Mouse (Mus musculus) heart, postnatal 0 days (tissue): ENCODE results near the gene Rps3. TPM values are rescaled to one million over a fixed set of nuclear protein-coding genes. Genes with fewer than 3 reads are reported as not detected.

Experiments
- ATAC-seq: fragments of 200-750 bp; cut with Nextera tagmentation; 2 replicates; pipeline ENCODE4 v1.8.0; 2017; ENCODE audit warnings: low read depth, moderate number of reproducible peaks, moderate library complexity; ENCODE audit not compliant: insufficient read depth
- DNase-seq: peaks from one replicate; pipeline ENCODE4 v3.0.0-alpha.2; 2016; ENCODE audit warnings: low spot score
- H3K27ac ChIP-seq: fragments of 300-500 bp; sonication (generic); 2 replicates; pipeline ENCODE4 v1.5.1; 2014; ENCODE audit warnings: low read depth, mild to moderate bottlenecking
- H3K27me3 ChIP-seq: fragments of 300-500 bp; sonication (generic); 2 replicates; pipeline ENCODE4 v1.6.1; 2014; ENCODE audit warnings: low read length, mixed read lengths; ENCODE audit not compliant: control insufficient read depth, insufficient read depth
- H3K36me3 ChIP-seq: fragments of 300-500 bp; sonication (generic); replicated peaks from 2 replicates; pipeline ENCODE4 v1.6.1; 2014; ENCODE audit warnings: low read length, mixed read lengths; ENCODE audit not compliant: control insufficient read depth, insufficient read depth
- H3K4me1 ChIP-seq: fragments of 300-500 bp; sonication (generic); 2 replicates; pipeline ENCODE4 v1.6.1; 2014; ENCODE audit warnings: antibody characterized with exemption; ENCODE audit not compliant: control insufficient read depth, insufficient read depth
- H3K4me2 ChIP-seq: fragments of 300-500 bp; sonication (generic); 2 replicates; pipeline ENCODE4 v1.6.1; 2014; ENCODE audit warnings: low read depth, mild to moderate bottlenecking, low read length, moderate library complexity
- H3K4me3 ChIP-seq: fragments of 300-500 bp; sonication (generic); 2 replicates; pipeline ENCODE4 v1.5.1; 2014; ENCODE audit warnings: low read depth, low read length
- H3K9ac ChIP-seq: fragments of 300-500 bp; sonication (generic); replicated peaks from 2 replicates; pipeline ENCODE4 v1.6.1; 2014; ENCODE audit warnings: low read depth, low read length, mixed read lengths
- H3K9me3 ChIP-seq: fragments of 300-500 bp; sonication (generic); replicated peaks from 2 replicates; pipeline ENCODE4 v1.6.1; 2016; ENCODE audit warnings: low read length; ENCODE audit not compliant: control insufficient read depth
- CTCF ChIP-seq: IDR thresholded peaks from 2 replicates; pipeline ENCODE4 v1.5.1; 2016; ENCODE audit warnings: antibody characterized with exemption, control low read depth, low read depth
- EP300 ChIP-seq: IDR thresholded peaks from 2 replicates; pipeline ENCODE4 v1.6.1; 2016; ENCODE audit warnings: antibody characterized with exemption, low read depth
- WGBS: fragments of 180-500 bp; shearing (Covaris S2); extraction: QIAGEN DNeasy Blood & Tissue Kit; methylation state at CpG from one replicate; pipeline ENCODE4 v1.1.7; 2014; 5-methylcytosine and 5-hydroxymethylcytosine counted together
- polyA plus RNA-seq: library from polyadenylated mRNA; unstranded; fragments of >200 nt; fragmentation: Nextera tagmentation; extraction: Ambion mirVana; gene quantifications from 2 replicates; pipeline ENCODE4 v1.2.1, GENCODE M21; 2015
- total RNA-seq: library from RNA; depleted of rRNA; stranded (reverse); fragments of >200 nt; gene quantifications from 2 replicates; pipeline ENCODE4 v1.2.3, GENCODE M21; 2014; ENCODE audit warnings: low replicate concordance

Rps3 gene
- total and polyA plus RNA-seq, 2 experiments from 2014 or later = 439 to 804 TPM

DNA sequence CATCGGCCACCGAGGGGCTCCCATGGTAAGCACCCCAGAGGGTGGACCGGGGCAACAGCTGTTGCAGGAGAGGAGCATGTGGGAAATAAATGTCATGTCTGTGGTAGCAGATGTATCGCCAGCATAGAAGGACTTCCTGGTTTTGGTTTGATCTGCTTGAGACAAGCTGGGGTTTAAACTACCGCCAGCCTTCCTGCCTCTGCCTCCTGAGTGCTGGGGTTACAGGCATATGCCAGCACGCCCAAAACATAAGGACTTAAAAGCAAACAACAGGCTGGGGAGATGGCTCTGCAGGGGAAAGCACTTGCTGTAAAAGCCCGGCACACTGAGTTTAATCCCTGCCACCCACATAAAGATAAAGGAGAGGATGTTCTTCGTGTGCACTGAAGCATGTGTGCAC is 34.5 kb downstream of the Rps3 start:
- ATAC-seq (no peak), DNase-seq (no peak)
- TF ChIP-seq EP300 = no peak
- no peak for TF ChIP-seq CTCF
- H3K4me2 ChIP-seq = no peak overlapping the region
- H3K36me3 ChIP-seq = peaks cover 10% of the 10 kb centered on the region
- H3K9ac ChIP-seq = no peak overlapping the region
- no peaks in the 10 kb centered on the region for H3K9me3 ChIP-seq
- WGBS = 61% methylated on average over 8 of the region's 8 CpGs
- no peaks in the 10 kb centered on the region for H3K4me1 ChIP-seq
- H3K4me3 ChIP-seq = no peak overlapping the region
- H3K27ac ChIP-seq = no peak overlapping the region
- no peaks in the 10 kb centered on the region for H3K27me3 ChIP-seq

DNA sequence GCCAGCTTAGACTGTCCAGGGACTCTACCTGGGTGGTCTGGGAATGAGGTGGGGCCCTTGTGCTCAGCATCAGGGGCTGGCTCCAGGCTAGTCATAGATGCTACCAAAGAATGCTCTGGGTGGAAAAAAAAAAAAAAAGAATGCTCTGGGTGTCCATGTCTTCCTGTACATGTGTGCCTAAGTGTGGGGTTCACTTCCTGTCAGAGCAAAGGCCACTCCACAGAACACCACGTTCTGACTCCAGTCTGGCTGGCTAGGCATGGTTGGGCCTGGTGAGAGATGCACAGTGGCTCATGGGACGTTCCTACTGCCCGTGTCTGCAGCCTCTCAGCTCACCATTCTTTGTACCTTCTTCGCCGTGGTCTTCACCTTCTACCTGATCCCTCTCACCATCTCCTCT is 34.9 kb downstream of the Rps3 start:
- Histone ChIP-seq H3K4me2 (no peak overlapping the region), H3K9me3 (no peaks in the 10 kb centered on the region), H3K4me1 (no peaks in the 10 kb centered on the region), H3K27ac (no peak overlapping the region), H3K4me3 (no peak overlapping the region), H3K9ac (no peak overlapping the region), H3K36me3 (peaks cover 10% of the 10 kb centered on the region), H3K27me3 (no peaks in the 10 kb centered on the region)
- DNase-seq (no peak), ATAC-seq (no peak)
- TF ChIP-seq CTCF (no peak), EP300 (no peak)
- WGBS = 75% methylated on average over 5 of the region's 5 CpGs

DNA sequence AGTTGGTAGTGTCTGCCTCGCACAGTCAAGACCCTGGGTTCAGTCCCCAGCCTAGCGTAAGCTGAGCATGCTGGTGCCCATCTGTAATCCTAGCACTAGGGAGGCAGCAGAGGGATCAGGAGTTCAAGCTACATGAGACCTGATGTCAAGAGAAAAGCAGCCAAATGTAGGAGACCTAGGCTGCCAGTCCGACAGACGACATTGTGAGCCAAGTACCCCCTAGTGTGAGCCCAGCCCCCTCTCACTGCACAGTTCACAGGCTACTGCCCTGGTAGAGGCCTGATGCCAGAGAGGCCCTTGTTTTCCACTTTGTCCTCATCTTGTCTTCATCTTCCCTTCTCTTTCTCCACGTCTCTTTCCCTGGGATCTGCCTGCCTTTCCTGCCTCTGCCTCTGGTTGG is 36.2 kb downstream of the Rps3 start:
- Histone ChIP-seq H3K4me1 (peaks cover 5% of the 10 kb centered on the region), H3K9ac (no peak overlapping the region), H3K4me2 (no peak overlapping the region), H3K9me3 (no peaks in the 10 kb centered on the region), H3K27me3 (no peaks in the 10 kb centered on the region), H3K4me3 (no peak overlapping the region), H3K36me3 (peaks cover 10% of the 10 kb centered on the region), H3K27ac (no peak overlapping the region)
- no peak for DNase-seq
- WGBS = 74% methylated on average over 3 of the region's 5 CpGs
- ATAC-seq = no peak
- TF ChIP-seq CTCF (no peak), EP300 (no peak)

DNA sequence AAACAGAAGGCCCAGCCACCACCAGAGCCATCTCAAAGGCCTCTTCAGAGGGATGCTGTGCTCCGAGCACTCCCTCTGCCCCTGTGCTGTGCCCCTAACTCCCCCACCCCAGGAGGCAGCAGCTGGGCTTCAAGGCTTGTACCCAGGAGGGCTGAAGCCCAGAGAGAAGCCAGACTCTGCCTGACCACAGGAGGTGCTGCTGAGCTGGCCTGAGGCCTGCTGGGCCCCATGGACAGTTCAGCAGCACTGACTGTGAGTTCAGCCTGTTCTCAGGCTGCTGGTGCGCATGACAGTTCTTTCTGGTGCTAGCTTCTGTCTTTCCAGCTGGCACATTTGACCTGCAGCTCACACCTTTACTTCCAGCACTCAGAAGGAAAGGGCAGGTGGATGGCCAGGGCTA is 37.7 kb downstream of the Rps3 start:
- H3K27me3 ChIP-seq = no peaks in the 10 kb centered on the region
- no peak for TF ChIP-seq EP300
- TF ChIP-seq CTCF = peak; percentile 43
- peaks cover 10% of the 10 kb centered on the region for H3K36me3 ChIP-seq
- ATAC-seq (no peak), DNase-seq (no peak)
- 79% methylated on average over 2 of the region's 2 CpGs for WGBS
- no peak overlapping the region for H3K9ac ChIP-seq
- no peak overlapping the region for H3K4me2 ChIP-seq
- no peak overlapping the region for H3K4me3 ChIP-seq
- H3K9me3 ChIP-seq = no peaks in the 10 kb centered on the region
- no peak overlapping the region for H3K27ac ChIP-seq
- H3K4me1 ChIP-seq = peaks cover 19% of the 10 kb centered on the region

DNA sequence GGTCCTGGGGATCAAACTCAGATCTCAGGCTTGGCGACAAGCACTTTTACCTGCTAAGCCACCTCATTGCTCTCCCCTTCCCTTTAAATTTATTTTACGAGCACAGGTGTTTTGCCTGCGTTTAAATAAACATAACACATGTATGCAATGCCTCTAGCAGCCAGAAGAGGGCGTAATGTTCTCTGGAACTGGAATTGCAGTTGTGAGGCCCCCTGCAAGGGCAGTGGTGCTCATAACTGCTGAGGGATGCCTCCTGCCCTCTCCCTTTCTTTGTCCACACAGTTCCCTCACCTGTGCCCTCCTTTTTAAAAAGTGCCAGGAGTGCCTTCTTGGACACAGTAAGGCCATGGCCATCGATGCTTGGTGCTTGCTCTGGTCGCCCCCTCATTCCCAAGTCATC is 39.5 kb downstream of the Rps3 start:
- Histone ChIP-seq H3K9me3 (no peaks in the 10 kb centered on the region), H3K27me3 (no peaks in the 10 kb centered on the region), H3K27ac (no peak overlapping the region), H3K4me2 (no peak overlapping the region), H3K36me3 (peaks cover 8% of the 10 kb centered on the region), H3K9ac (no peak overlapping the region), H3K4me3 (no peak overlapping the region), H3K4me1 (peaks cover 23% of the 10 kb centered on the region)
- WGBS = 67% methylated on average over 6 of the region's 6 CpGs
- DNase-seq (no peak), ATAC-seq (no peak)
- peak; percentile 52 for TF ChIP-seq CTCF
- no peak for TF ChIP-seq EP300

DNA sequence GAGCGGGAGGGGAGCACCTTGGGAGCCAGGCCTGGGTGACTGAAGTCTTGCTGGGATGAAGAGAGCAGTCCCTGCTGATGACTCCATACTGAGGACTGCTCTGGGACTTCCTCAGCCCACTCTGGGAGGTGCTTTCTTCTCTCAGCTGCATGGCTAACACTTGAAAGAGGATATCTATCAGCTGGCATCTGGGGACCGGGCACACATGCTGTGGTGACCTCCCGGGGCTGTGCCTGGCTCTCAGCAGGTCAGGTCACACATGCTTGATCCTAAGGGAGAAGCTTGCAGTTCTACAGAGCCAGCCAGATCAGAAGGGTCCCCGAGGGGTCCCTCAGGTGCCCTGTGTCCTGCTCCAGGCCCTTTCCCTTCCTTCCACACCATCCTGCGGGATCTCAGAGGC is 40.4 kb downstream of the Rps3 start:
- no peaks in the 10 kb centered on the region for H3K9me3 ChIP-seq
- DNase-seq (no peak), ATAC-seq (no peak)
- no peaks in the 10 kb centered on the region for H3K27me3 ChIP-seq
- no peak overlapping the region for H3K4me2 ChIP-seq
- no peak overlapping the region for H3K4me3 ChIP-seq
- no peak overlapping the region; the same call in 1 of the 2 replicates for H3K9ac ChIP-seq
- TF ChIP-seq CTCF (no peak), EP300 (no peak)
- 46% methylated on average over 5 of the region's 5 CpGs for WGBS
- H3K36me3 ChIP-seq = peaks cover 12% of the 10 kb centered on the region
- 0 out of 2 replicates have a peak overlapping the region, but pooled peaks have one; percentile 16 for H3K27ac ChIP-seq
- H3K4me1 ChIP-seq = peaks cover 23% of the 10 kb centered on the region
